14 mouse cellular contexts compared by ENCODE assay signal in genomic region chr14:67568896-67569743, GRCm38 (mm10).
DNase-seq lines count a peak whose midpoint lies in the region; ATAC-seq lines count a peak whose summit lies in the region.
"Had no signal": no experiment of that assay in that cellular context is flagged by ENCODE, and none has a peak within 500 bp of the region (broad histone marks: within the 10 kb centered on the region; RNA-seq: fewer than 3 reads in every experiment).

No protein-coding gene starts in this region.

- H3K9me3 ChIP-seq in forebrain, embryonic 11.5 days (ENCODE audit: control insufficient read depth, low read length), result no peaks in the 10 kb centered on the region
- no peaks in the 10 kb centered on the region for H3K9me3 ChIP-seq in hindbrain, embryonic 16.5 days (ENCODE audit: control insufficient read depth, low read length)
- H3K9me3 ChIP-seq: lung, embryonic 15.5 days had no signal

- H3K4me3 ChIP-seq in forebrain, embryonic 11.5 days (ENCODE audit: low read depth, low read length), result no peak overlapping the region
- H3K4me3 ChIP-seq in hindbrain, embryonic 16.5 days (ENCODE audit: low read length), result no peak overlapping the region
- H3K4me3 ChIP-seq: lung, embryonic 15.5 days; myocyte had no signal

- peaks cover 4% of the 10 kb centered on the region for H3K27me3 ChIP-seq in forebrain, embryonic 11.5 days (ENCODE audit: control insufficient read depth, insufficient read depth, low read length)
- H3K27me3 ChIP-seq in hindbrain, embryonic 16.5 days (replicated peaks; ENCODE audit: control insufficient read depth, insufficient read depth, low read length), result 0 out of 2 replicates have a peak, but pooled peaks cover 2% of the 10 kb centered on the region

- 22% methylated on average over 22 of the region's 22 CpGs for WGBS in forebrain, embryonic 11.5 days
- WGBS in hindbrain, embryonic 16.5 days, result 21% methylated on average over 22 of the region's 22 CpGs

- DNase-seq in embryo, embryonic 11 days, result peak; percentile 78
- peak; percentile 55 for DNase-seq in forebrain, embryonic 11.5 days (ENCODE audit: low spot score)
- peak; percentile 75 for DNase-seq in neural tube, embryonic 10.5 days (ENCODE audit: extremely low spot score, low spot score)
- no peak for DNase-seq in heart, adult 11 months
- no peak for DNase-seq in lung, postnatal 10 days
- no peak for DNase-seq in adipocyte (ENCODE audit: low spot score)
- DNase-seq in spleen, adult 12 weeks (ENCODE audit: low spot score), result no peak
- DNase-seq: cerebellum, adult 9-10 months; gastrocnemius, postnatal 14 days; heart, postnatal 36 days; left cerebral cortex, postnatal 4 days had no signal

- H3K9ac ChIP-seq in forebrain, embryonic 11.5 days (ENCODE audit: low read length), result no peak overlapping the region
- H3K9ac ChIP-seq in hindbrain, embryonic 16.5 days (ENCODE audit: low read depth, low read length), result peak overlapping the region; percentile 5; the same call in 1 of the 2 replicates
- H3K9ac ChIP-seq: lung, embryonic 15.5 days had no signal

- H3K36me3 ChIP-seq in forebrain, embryonic 11.5 days (ENCODE audit: control insufficient read depth, insufficient read depth, low read length), result no peaks in the 10 kb centered on the region
- no peaks in the 10 kb centered on the region for H3K36me3 ChIP-seq in hindbrain, embryonic 16.5 days (ENCODE audit: control insufficient read depth, insufficient read depth, low read length)
- H3K36me3 ChIP-seq: lung, embryonic 15.5 days had no signal

- H3K4me1 ChIP-seq in forebrain, embryonic 11.5 days (replicated peaks; ENCODE audit: control insufficient read depth, insufficient read depth, low read length), result peaks cover 7% of the 10 kb centered on the region; the same call in 1 of the 2 replicates
- H3K4me1 ChIP-seq in hindbrain, embryonic 16.5 days (ENCODE audit: control insufficient read depth, insufficient read depth, low read depth, low read length), result peaks cover 9% of the 10 kb centered on the region
- H3K4me1 ChIP-seq: lung, embryonic 15.5 days had no signal

- ATAC-seq in forebrain, embryonic 11.5 days (replicated peaks; ENCODE audit: low FRiP score), result no peak
- ATAC-seq in hindbrain, embryonic 16.5 days, result peak; percentile 80; the same call in 1 of the 2 replicates

- no peak overlapping the region for H3K27ac ChIP-seq in forebrain, embryonic 11.5 days (ENCODE audit: low read depth, low read length)
- no peak overlapping the region for H3K27ac ChIP-seq in hindbrain, embryonic 16.5 days (ENCODE audit: low read depth, low read length)
- H3K27ac ChIP-seq: lung, embryonic 15.5 days had no signal

- peak overlapping the region; percentile 13; the same call in 1 of the 2 replicates for H3K4me2 ChIP-seq in forebrain, embryonic 11.5 days (ENCODE audit: low read depth, low read length, severe bottlenecking)
- H3K4me2 ChIP-seq in hindbrain, embryonic 16.5 days (ENCODE audit: low read length), result peak overlapping the region; percentile 36; the same call in 1 of the 2 replicates
- H3K4me2 ChIP-seq: lung, embryonic 15.5 days had no signal

Comparison
In these comparisons a context has a peak if more than half of its experiments do, and no peak if none do; other contexts are left out.
1. DNase-seq: peak in embryo, embryonic 11 days (single experiment), forebrain, embryonic 11.5 days (single experiment) and neural tube, embryonic 10.5 days (single experiment); none in heart, adult 11 months (single experiment), lung, postnatal 10 days (single experiment), adipocyte (single experiment) and spleen, adult 12 weeks (single experiment).